Mouse (Mus musculus): ENCODE data around the gene Ppp1r1c.
"Not testable (repeated sequence)": the region's sequence is repeated elsewhere in the genome, so short reads cannot be mapped to it uniquely, and the experiment has no call there.

Gene Ppp1r1c

DNA sequence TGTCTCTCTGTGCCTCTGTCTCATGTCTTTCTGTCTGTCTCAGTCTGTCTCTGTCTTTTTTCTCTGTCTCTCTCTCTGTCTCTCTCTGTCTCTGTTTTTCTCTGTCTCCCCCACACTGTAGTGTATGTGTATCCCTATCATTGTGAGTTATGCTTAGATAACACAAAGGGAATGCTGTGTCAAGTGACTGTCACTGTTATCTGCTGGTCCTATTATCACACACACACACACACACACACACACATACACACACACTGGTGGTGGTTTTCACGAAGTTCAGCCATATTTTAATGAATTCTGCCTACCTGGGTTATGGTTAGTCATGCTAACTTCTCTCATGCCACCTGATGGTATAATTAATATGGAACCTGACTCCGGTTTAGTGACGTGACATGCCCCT, 44.1 kb downstream of the Ppp1r1c start:
- DNase-seq: no peak

DNA sequence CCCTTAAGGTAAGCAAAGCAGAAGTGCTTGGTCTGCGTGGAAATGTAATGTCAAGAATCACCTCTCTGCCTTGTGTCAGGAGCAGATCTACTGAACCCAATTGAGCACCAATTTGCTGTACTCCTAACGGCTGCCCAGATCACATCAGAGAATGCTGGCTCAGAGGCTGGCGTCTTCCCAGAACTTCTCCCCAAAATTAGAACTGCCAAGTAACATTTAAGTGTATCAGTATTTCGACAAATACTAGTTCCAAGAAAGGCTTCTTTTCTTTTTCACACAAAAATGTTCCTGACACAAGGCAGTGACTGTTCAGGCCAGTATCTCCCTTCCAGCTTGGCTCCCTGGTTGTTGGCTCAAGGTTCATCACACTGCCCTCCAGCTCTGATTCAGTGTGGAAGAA, 52.4 kb downstream of the Ppp1r1c start:
- DNase-seq: no peak

DNA sequence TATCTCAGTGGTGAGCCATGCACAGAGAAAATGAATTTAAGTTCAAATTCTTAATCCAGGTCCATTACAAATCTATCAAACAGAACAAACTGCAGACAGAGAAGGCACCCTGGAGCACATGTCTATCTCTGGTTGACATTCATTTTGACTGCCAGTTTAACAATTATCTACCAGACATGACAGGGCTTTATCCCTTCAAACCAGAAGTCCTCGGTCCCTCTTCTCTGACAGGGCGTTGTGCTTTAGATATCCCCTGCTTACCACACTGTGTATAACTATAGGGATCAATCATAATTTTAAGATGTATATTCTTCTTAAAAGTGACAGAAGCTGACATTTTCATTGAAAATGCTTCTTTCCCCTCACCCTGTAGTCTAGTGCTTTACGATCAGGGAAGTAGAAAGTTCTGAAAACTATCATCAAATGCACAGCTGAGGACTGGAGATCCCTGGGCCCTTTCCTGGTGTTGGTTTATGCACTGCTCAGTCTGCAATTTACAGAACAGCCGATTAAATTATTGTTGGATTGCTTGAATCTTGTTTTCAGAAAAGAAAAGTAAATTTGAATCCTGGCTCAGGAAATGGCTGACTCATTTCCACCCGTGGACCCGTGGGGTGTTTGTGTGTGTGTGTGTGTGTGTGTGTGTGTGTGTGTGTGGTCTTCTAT, 55.3 kb downstream of the Ppp1r1c start:
- no peak for DNase-seq

DNA sequence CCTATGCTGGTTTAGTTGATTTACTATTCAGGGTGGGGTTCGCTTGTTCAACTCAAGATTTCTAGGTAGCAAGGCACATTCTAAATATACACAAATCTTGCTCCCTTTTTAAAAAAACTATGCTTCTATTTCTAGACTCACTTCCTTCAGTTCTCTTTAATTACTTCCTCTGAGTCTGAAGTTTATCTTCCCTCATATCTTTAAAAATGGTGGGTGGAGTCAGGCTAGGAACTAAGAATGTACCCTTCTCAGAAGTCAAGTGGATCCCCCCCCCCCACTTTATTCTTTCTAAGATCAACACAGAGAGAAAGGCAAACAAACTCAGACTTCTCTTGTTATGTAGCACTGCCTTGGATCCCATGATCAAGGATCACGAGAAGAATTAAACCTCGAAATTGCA, 57.5 kb downstream of the Ppp1r1c start:
- DNase-seq: no peak

DNA sequence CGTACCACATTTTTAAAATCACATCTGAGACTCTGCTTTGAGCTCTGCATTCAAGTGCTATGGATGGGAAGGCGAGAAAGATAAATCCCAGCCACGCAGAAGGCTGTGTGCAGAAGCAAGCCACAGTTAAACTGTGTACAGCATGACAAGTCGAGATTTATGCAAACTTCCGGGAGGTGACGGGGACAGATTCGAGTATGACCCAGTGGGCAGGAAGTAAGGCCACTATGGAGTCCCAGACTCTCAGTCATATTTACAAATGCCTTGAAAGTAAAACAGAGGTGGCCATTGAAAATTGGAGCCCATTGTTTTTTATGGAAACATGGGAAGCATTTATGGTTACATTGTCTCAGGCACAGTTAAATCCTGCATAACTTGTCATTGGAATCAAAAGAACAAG, 58.1 kb downstream of the Ppp1r1c start:
- DNase-seq: no peak

DNA sequence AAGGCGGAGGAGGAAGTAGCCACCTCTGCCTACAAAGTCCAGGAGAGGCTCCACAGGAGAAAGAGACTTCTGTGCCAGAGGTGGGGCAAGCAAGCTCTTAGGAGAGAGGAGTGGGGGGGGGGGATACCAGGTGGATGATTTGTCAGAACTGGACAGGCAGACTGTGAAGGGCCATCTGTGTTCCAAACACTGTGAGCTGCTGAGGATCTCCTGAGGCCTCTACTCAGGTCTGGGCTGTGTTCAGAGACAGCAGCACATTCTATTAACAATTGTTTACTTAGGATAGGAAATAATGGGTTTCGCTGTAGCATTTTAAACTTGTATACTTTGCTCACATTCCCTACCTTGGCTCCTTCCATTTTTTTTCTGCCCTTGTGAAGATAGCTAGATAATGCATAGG, 61.0 kb downstream of the Ppp1r1c start:
- no peak for DNase-seq

DNA sequence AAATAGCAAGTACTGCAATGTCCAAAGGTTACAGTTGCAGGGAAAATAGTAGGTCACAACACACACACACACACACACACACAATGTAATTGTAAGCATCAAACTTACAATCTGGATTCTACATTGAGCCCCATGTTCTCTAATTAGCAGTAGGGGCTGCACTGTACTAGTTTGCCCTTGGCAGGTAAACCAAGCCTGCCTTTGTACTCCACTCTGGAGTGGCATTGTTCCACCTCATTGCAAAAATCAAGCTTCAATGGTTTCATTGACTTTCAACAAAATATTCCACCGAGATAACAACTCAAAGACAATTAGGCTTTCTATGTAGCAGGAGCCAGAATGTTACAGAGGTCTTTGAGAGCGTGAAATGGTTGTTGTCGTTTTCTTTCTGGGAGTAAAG, 62.7 kb downstream of the Ppp1r1c start:
- DNase-seq: no peak

DNA sequence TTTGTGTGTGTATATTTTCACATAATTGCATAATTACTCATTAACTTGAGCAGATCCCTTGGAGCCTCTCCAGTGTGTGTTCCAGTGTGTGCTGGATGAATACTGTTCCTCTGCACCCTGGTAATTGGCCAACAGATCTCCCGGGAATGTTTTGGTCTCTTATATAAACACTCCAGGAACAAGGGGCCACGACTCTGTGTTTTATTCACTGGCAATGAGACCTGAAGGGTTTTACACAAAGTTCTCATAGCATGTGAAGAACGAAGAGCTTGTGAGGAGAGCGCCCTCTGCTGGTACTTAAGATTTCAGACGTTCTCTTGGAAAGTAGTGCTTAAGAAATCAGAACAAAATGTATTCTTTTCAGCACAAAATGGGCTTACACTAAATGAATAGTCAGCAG, 66.8 kb downstream of the Ppp1r1c start:
- peak; percentile 71 for DNase-seq

DNA sequence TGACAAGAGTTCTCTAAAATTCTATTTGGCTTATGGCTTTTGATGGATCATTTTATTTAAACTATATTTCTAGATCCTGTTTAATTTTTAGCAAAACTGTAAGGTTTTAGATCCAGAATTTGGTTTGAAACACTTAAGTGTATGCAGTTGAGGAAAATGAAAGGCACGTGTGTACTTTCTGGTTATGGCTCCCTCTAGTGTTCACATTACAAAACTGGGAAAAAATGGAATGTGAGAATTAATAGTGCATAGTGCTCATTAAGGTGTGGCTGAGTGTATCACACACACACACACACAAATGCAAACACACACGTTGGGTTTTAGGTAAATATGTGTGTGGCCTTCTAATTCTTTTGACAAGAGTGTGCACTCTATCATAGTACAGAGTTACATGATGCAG, 70.2 kb downstream of the Ppp1r1c start:
- DNase-seq: no peak

DNA sequence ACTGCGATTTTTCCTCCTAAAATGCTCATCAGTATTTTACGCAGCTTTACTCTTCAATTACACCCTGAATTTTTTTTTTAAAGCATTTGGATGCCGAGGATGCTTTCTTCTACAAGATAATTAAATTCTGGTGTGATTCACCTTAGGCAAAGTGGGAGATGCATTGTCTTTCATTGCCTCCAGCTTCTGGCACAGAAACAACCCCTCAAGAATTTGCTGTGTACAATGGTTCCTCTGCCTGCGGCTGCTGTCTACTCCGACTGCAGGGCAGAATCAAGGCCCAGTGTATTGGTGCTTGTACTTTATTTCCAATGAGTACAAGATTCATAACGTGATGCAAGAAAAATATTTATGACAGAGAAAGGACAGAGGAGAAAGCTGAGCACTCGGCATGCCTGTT, 73.2 kb downstream of the Ppp1r1c start:
- no peak for DNase-seq

DNA sequence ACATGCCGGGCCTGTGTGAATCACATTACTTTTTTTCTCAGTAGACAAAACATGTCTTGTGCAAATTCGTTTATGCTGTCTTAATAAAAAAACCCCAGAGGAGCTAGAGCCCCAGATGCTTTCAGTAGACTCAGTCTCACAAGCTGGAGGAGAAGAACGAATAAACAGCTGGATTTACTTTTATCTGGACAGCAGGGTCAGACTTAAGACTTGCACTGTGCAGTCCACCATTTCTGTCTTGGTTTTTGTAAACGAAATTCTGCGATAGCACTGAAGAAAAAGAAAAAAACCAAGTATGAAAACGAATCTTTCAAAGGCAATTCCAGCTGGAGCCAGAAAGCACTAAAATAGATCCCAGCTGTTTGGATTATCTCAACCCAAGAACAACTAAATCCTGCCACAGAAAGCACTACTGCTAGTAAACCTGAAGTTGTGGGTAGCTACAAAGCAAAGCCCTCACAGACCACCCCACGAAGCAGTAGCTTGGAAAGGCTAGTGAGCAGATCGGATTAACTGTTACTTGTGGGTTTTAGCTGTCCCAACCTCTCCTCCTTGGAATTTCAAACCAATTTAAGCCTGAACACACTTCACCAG, 78.1 kb downstream of the Ppp1r1c start:
- DNase-seq: no peak

DNA sequence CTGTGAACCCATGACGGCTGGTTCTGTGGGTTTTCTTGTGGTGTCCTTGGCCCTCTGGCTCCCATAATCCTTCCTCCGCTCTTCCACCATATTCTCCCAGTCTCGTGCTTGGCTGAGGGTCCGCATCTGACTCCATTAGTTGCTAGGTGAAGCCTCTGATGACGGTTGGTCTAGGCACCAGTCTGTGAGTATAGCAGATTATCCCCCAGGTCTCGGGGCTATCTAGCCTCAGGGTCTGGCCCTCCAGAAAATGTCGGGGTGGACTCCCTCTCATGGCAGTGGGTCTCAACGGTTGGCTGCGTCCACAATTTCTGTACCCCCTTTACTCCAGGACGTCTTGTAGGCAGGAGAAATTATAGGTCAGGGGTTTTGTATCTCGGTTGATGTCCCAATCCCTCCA, 78.9 kb downstream of the Ppp1r1c start:
- no peak for DNase-seq

DNA sequence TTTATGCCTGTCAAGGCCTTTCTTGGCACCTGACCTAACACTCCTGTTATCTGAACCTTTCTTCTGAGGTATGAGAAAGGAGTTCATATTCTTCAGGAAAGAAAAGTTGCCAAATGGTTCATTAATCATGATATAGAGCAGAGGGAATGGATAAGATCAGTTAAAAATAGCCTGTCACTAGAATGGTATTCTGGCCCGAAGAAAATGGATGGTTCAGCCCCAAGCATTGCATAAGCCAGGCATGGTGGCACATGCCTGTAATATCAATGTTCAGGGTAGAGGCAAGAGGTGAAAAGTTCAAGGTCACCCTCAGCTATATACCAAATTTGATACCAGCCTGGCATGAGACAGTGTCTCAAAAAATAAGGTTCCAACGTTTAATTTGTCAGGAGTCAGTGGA, 85.6 kb downstream of the Ppp1r1c start:
- no peak for DNase-seq

DNA sequence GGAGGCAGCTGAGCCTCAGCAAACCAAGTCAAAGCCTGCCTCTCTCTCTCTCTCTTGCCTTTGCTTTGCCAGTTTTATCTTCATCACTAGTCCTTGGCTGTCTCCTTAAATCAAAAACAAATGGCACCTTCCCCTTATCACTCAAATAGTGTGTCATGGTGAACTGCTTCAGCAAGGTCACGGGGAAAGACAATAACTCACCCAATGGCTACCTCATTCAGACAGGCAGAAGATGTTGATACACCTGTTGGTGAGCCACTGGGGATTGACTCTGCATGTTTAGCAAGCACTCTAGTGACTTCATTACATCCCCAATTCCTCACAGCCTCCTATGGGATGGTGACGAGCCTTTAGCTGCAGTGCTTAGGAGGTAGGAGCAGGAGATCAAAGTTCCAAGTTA, 89.9 kb downstream of the Ppp1r1c start:
- DNase-seq: no peak

DNA sequence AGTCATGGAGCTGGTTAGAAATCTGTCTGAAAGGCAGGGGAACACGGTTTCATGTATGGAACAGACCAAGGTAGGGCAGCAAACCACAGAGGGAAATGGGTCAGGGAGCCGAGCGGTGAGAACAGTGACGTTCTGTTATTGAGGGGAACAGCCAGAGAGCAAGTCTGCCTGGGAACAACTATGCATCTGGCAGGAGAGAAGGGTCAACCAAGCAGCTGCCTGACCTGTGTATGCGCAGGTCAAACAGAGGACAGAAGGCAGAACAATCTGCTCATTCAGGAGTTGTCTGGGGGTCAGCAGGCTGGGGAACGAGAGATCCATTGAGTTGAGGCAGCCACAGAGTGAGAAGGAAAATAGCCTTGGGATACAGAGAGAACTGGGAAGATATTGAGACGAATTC, 91.0 kb downstream of the Ppp1r1c start:
- DNase-seq: no peak

DNA sequence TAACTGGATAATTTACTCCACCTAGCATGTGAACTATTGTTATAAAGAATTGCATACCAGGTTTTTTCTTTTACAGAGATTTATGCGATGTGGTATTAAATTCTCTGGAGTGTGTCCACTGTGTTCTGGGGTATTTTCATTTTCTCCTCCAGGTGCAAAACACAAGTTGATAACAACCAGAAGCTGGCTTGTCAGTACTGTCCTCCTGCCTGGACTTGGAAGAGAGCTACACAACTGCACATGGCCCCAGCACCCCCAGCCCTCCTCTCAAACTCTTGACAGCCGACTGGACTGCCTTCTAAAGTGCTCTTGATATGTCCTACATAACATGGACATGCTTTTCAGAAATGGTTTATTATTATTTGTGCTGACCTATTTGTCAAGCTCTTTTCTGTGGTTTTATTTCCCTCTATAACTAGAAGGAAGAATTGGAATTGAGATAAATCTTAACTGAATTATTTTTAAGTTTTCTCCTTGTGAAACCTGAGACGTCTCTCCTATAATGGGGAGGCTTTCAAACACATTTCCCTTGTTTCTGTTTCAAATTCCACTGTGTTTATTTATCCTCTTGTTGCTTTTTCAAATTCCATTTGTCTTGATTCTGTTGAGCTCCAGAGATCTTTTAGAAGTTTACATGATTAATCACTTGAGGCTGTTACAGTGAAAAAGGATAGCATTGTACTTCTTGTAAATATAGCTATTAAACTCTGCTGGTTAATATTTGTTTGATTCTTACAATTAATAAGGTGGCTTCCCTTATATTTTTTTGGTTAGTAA, 108.3 kb downstream of the Ppp1r1c start:
- no peak for DNase-seq

DNA sequence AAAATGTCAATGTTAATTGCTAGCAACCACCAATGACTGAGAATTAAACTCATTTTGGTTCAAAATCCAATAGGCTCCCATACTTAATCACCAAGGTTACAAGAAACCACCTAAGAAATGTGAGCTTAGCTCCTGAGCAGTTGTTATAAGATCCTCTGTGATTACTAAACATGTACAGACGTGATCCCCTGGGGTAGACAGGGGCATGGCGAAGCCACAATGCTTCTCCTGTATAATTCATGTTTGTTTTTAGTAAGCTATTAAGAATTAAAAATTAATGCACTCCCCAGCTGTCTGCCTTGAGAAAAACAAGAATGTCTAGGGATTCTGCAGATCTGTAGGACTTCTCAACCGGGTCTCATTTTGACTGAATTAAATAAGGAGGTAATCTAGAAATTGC, 112.0 kb downstream of the Ppp1r1c start:
- DNase-seq: no peak

DNA sequence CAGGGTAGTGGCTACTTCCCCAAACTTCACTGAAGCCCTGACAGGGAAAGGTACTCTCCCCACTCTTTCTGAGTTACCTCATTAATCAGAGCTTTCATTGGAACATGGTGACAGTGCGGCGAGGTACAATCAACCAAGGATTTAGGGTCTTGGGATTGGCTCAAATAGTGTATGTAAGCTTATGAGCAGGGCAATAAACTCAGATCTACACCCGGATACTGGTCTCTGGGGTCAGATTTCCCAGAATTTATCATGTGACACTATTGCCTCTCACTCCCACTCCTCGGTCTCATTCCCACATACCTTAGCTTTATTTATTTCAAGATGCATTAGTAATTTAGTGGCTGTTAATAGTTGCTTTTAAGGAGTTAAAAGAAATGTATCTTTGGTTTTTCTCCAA, 118.3 kb downstream of the Ppp1r1c start:
- DNase-seq: no peak

DNA sequence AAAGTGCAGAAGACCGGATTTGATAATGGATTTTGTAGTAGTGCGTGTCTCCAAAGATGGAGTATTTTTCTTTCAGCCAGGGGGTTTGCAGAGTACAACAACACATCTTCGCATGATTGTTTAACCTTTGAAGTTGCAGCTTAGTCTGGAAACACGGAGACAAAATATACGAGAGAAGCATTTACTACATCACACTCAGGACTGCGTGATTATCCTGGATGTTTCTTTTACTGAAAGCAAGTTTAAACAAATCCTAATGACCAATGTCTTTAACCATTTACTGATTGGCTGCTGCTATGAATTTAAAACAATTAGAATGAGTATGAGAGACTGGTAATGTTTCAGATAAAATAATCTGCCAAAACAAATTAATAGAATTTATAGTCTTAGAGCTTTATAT, 131.5 kb downstream of the Ppp1r1c start:
- DNase-seq: no peak

DNA sequence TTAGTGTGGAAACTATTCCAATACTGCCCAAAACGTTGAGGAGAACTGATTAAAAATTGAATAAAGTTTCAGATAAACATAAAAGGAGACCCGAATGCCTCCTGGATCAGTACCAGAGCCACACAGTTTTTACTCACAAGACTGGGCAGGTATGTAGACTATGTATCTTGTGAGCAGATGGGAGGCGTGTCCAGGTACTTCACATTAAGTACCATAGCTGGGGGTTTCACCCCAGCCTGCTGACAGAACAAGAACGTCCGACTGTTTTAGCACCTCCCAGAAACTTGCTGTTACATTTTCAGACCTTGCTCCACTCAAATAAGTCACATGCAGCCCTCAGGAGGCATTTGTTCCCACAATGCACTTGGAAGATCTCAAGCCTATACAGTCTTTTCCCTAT, 131.9 kb downstream of the Ppp1r1c start:
- DNase-seq: no peak

DNA sequence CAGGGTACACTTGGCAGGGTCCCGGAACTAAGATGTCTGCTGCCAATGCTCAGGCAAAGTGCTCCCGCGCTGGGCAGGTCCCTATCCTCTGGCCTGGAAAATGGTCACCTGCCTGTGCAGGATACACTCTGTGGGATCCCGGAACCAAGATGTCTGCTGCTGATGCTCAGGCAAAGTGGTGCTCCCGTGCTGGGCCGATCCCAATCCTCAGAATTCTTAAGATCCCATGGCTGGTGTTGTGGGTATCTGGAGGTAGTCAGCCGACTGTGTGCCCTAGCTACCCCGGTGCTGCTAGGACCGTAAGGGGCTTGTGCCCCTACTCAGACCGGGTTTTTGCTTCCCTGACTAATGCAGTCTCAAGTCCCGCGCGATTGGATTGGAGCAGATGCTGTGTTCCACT, 139.8 kb downstream of the Ppp1r1c start:
- DNase-seq: not testable (repeated sequence)

DNA sequence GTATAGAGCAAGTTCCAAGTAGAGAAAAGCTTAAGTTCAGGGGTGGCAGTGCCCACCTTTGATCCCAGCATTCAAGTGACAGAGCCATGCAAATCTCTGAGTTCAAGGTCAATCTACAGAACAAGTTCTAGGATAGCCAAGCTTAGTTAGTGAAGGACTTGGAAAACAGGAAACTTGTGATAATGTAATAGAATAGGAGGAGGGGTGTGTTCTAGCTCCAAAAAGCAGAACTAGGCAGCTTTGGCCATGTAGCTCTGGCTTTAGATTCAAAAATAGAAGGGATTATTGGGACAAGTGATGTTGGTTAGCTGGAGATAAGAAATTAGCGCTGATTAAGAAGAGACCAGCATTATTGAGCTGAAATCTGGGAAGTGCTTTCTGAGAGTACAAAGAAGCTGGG, 149.3 kb downstream of the Ppp1r1c start:
- no peak for DNase-seq

DNA sequence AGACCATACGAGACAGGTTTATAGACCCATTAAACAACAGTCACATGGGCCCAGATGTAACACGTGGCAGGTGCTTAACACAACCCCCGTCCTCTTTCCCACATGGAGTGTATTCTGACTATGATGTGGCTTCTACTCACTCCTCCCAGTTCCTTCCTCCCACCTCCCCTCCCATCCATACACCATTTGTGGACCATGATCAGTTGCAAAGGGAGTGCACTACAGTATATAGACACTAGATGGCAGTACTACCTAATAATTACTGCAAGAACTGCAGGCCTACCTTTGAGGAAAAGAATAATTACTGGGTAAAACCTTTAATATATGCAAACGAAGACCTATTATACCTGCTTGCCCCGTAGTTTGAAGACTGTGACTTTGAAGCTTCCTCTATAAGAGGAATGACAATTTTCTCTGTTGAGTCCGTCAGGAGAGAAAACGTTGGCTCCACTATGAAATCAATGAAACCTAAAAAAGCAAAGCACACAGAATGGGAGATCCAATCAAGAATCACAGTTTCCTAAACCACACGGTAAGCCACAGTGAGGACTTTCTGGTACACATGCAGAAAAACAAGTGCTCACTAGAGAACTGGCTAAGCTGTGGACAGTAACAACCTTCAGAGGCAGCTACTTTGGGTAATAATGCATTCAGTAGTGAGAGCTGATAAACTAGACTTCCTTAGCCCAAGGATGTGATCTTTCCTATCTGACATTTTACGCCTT, 157.9 kb downstream of the Ppp1r1c start:
- DNase-seq: no peak

All from thymus, postnatal 4 days (tissue).